Mouse (Mus musculus) MEL-GATA-1-ER (cell line): ENCODE measurements around the gene Mxd4.

Experiments
- DNase-seq: peaks from one replicate; pipeline ENCODE4 v3.0.0-alpha.2; 2012; ENCODE audit warnings: low read depth; ENCODE audit errors: extremely low read depth

Mxd4 gene

DNA sequence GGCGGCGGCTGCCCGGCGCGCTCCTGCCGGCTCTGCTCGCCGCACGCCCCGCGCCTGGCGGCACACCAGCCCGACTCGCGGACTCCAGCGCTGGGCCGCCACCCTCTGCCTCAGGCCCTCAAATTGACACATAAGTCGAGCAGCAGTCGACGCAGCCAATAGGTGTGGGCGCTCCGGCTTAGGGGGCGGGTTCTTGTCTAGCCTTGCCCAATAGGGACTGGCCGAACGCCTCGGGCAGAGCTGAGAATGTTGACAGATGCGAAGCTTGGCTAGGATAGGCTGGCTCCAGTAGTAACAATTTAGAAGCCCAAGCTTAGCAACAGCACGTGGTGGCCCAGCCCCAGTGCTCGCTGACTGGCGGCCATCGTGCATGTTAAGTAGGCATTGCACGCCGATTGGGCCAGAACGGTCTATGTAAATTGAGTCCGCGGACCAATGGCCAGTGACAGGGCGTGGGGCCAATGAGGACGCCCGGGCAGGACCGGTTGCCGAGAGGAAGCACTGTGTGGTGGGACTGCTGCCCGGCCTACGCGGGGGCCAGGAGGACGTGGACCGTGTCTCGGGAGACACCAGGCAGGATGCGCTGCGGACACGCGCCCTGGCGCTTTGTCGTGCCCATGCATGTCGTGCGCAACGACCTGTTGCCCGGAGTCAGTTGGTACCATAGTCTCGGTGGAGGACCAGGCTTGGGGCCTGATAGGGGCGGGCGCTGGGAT lies at the start of gene Mxd4:
Gene Mxd4, minus strand, starts transcription at position 120 of the 716 bp plus-strand sequence.
- DNase-seq: peak; percentile 100

DNA sequence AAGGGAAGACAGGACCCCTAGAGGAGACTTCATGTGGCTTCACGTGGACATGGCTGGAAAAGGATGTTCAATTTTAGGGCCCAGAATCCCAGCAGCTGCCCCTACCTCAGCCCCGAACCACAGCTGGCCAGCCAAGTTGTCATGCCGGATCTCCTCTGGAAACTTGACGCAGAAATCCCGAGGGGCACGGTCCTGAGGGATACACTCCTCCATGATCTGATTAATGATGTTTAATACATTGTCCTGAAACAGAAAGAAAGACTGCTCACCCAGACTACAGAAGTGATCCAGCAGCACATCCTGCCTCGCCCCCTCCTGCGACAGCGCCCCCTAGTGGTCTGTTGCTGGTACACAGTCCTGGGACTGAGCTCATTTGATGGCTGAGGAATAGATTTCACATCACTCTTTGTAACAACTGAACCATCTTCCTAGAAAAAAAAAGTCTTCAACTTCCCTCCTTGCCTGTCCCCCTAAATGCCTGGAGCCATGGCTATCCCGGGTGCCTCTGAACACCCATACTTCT lies 48.4 kb upstream of the Mxd4 start:
- peak; percentile 37 for DNase-seq

DNA sequence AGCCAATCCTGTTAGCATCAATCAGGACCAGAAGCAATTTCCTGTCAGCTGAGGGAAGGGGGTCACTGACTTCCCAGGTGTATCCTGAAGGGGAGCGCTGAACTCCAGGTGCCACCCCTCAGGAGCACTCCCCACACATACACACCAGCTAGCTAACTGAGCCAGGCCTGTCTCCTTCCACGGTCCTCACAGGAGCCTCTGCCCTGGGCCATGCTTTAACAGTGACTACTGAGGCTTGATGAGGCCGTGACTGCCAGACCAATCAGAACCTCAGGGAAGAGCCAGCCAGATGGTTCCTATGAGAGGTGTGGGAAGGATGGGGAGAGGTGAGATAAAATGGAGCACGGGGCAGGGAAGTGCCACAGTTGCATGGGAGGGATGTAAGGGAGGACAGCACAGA lies 47.5 kb upstream of the Mxd4 start:
- DNase-seq: no peak

DNA sequence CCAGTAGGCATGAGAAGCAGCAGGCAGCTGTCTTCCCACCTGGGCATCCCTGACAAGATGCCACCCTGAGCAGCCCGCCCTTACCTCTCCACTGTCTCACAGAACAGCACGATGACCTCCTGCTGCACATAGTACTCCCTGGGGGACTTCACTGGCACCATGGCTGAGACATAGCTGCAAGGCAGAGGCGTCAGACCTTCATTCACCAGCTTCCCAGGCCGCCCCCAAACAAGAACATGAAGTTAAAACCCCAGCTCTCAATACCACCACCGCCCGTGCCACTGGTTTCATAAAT lies 45.6 kb upstream of the Mxd4 start:
- no peak for DNase-seq

DNA sequence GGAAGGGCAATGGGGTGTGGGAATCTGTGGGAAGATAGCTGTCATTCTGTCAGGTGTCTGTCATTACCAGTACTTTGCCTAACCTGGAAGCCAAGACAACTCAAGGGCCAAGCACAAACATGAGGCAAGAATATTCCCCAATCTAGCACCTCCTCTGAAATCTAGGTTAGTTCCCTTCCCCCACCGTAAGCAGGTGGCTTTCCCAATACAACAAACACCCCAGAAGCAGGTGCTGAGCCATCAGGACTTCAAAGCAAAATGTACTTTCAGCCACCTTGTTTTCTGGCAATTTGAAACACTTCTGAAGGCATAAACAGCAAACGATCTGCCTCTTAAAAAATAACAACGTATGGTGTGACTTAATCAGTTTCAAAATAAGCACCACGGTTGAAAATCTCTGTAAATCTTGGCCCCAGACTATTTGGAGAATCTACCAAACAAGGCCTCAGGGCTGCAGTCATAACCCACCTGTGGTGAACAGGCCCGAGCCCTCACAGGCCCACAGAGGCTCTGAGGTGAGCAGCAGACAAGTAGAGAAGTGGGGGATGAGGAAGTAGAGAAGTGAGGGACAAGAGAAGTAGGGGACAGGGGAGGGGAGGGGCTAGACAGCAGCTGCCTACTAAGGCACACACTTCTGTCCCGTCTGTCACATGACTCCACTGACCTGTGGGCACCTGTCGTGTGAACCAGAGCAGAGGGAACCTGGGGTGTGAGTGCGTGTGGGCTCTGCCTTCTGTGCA lies 45.1 kb upstream of the Mxd4 start:
- no peak for DNase-seq

DNA sequence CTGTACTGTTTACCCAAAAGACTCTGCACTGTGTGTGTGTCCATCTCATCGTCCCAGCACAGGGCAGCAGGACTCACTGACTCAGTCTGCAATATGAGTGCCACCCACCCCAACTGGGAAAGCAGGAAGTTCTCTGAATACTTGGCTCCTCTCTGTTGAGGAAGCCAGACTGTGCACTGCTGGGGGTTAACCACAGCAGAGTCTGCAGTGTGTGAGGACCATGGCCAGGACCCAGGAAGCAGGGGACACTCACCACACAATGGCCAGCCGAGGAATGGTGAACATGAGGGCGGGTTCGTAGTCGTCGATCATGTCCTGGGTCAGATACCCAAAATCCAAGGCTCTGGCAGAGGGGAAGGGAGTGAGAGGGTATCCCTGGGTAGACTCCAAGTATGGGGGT lies 44.4 kb upstream of the Mxd4 start:
- DNase-seq: no peak

DNA sequence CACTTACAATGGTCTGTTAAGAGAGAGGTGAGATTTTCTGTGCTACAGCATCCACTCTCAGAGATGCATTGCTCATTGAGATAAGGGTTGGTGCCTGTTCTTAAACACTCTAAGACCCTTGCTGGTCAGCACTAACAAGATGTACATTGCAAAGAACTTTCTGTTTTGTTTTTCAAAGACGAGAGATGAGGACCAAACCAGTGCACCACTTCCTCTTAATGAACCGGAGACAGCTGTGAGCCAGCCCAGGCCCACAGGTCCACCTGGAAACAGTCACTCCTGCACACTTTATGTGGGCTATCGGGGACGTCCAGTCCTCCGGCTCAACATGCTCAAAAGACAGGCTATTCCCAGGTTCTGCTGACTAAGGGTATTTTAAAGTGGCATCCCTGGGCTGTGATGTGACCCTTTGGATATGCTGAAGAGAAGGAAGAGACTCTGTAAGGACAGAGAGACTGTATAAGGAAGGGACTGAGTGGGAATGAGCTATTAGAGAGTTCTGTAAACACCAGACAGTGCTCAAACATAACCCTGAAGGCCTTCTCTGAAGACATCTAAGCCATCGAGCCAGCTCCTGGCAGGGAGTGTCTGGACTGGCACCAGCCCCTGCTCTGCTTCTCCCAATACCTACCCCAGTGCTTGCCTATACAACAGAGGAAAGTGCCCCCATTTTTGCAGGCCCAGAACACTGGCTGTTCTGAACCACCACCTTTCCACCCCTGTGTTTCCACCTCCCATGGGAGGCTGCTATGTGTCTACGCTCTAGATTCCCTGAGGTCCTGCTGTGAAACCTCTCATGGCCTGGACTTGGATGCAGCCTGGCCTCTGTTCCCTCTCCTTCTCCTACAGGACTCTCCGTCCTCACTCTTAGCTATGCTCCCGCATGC lies 43.3 kb upstream of the Mxd4 start:
- DNase-seq: no peak

DNA sequence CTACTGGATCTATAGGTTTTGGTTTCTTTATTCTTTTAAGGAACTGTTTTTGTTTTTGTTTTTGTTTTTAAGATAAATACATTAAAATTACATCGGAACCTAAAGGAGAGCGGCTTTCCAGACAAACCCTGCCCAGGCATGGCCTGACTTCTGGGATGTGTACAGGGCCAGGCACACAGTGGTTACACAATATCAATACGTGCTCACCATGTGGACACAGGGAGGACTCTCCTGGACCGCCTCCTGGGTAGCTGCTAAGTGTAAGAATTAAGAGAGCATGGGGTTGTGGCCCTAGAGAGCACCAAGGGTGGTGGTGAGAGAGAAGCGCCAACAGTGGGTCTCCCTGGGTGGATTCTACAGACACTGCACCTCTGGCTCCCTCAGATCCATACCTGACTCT lies 42.0 kb upstream of the Mxd4 start:
- no peak for DNase-seq

DNA sequence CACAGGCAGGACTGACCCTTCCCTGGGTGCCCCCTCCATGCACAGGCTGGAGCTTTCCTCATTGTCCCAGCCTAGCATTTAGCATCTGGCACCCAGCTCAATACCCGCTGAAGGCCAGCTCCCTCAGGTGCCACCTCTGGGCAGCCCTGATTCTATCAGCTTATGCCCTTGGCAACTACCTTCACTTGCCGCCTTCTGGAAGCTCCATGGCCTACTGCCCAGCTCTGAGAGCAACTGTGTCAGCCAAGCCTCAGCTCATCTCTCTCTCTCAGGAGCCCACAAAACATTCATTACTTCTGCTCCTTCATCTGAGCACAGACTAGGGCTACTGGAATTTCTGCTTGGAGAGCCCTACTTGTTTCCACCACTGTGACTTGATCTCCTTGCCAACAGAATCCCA lies 38.0 kb upstream of the Mxd4 start:
- DNase-seq: no peak

DNA sequence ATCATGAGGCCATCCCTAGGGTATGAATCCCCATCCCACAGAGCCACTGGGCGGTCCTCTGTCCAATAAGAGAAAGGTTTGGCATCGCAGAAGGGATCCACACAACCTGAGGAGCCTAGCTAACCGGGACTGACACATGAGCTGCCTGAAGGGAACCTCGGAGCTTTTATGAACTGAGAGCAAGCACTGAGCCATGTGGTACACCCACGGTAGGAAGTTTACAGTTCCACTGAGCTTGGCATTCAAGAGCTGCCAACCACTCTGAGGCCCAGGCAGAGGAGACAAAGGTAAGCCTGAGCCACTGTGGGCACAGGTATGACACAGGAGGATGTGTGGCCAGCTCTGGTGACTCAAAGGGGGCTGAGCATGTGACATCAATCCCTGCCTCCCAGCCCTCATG lies 37.0 kb upstream of the Mxd4 start:
- DNase-seq: no peak

DNA sequence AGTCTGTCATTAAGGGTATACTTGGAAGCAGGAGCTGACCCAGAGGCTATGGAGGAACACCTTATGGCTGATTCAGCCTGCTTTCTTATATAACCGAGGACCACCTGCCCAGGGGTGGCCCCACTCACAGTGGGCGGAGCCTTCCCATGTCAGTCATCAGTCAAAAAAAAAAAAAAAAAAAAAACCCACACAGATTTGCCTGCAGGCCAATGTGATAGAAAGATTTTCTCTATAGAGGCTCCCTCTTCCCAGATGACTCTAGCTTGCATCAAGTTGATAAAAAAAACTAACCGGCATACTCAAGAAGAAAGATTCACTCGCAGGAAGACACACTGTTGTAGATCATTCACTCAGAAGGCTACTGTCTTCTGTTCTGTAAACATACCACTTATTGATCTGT lies 32.5 kb upstream of the Mxd4 start:
- no peak for DNase-seq

DNA sequence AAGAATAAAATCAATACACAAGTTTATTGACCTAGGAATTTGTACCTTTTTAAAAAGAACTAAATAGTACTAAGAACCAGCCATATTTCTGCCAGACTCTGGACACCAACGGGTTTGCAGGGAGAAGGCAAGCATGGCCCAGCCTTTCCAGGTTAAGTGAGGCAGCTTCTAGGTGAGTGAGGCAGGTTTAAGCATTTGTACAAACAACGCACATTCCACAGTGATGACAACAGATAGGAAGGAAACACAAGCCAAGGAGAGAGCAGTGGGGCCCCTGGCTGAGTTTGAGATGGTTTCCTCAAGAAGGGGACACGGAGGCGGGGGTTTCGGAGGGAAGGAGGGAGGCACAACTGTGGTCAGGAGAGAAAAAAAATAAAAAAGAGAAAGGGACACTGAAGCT lies 31.2 kb upstream of the Mxd4 start:
- no peak for DNase-seq

DNA sequence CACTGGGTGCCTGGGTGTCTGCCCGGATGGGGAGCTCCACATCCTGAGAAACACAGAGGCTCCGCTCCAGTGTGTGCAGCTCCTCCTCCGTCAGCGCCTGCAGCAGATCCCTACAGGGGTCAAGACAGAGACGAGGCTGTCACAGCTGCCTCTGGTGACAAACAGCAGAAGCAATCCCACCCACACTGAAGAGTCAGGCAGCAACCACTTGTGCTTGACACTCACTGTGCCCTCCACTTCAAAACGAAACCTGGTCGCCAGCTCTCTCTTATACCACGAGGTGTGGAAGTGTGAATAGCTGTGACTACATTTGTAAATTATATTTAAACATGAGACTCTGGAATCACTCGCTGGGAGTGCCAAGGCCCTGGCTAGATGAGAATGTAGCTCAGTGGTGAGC lies 30.2 kb upstream of the Mxd4 start:
- no peak for DNase-seq

DNA sequence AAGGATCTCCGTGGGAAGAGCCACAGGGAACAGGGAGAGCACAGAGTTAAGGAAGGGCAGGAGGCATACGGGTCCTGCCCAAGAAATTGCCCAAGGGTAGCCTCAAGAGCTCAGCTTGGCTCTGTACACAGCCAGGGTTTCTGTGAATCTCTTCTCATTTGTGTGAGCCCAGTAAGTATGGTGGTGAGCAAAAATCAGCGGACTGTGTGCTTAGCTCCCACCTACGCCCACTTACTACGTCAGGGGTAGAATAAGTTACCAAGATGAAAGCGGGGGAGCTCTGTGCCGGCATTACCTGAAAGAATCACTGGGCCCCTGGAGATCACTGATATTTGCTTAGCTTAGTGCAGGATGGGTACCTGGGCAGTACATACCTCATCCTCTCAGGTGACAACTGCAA lies 28.5 kb upstream of the Mxd4 start:
- no peak for DNase-seq

DNA sequence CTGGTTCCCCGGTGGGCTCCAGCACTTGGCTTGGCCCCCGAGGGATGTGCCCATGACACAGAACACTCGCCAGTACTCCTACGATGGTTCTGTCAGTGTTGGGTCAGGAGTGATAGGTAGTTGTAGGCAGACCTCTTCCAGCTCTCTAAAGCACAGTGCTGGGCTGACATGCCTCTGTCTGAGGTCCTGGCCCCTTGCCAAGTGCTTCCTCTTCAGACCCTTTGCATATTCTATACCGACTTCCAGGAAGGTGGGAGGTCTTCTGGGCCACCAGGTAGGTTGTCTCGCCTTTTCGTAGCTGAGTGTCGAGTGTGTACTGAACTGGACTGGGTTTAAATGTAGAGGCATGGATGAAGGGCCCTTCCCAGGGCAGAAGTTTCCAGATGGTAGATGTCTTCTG lies 26.1 kb upstream of the Mxd4 start:
- no peak for DNase-seq

DNA sequence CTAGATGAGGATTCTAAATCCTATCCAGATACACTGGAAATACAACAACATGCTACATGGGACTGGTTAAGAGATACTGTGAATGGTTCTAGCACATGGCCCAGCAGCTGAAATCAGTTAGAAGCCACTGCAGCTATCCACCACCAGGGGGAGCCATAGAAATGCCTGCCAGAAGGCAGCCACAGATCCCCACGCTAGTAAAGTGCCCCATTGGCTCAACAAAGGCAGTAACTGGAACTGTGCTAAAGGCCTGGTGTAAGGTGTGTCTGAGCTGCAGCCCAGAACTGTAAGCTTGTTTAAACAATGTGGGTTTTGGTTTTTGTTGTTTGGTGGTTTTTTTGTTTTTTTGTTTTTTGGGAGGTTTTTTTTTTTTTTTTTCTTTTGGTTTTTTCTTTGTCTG lies 22.8 kb upstream of the Mxd4 start:
- DNase-seq: peak; percentile 74

DNA sequence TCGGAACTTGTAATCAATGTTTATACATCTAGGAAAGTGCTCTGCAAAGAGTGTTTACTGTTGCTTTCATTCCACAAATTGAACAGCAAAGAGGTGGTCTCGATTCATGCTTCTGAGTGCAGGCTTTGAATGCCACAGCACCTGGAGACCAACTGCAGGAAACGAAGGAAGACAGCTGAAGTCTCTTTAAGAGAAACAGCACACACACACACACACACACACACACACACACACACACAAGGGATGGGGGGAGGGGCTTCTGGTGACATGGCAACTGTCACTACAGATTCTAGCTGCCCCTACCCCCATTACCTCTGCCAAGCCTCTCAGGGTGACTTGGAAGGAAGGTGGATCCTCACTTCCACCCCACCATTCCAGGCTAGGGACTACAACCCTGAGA lies 20.0 kb upstream of the Mxd4 start:
- no peak for DNase-seq

DNA sequence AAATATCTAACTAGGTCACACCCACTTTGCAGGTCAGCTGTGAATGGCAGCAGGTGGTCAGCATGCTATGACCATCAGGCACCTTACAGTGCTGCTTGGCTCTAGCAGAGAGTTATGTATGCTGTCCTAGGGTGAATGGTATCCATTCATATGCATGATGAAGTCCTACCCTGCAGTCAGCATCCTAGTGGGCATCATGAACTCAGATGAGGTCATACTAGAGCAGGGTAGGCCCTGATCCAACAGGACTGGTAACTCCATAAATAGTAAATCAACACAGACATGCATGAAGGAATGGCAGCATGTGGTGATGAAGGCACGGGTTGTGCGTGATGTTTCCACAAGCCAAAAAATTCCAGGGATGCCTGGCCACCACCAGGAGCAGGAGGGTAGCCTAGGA lies 18.3 kb upstream of the Mxd4 start:
- DNase-seq: no peak

DNA sequence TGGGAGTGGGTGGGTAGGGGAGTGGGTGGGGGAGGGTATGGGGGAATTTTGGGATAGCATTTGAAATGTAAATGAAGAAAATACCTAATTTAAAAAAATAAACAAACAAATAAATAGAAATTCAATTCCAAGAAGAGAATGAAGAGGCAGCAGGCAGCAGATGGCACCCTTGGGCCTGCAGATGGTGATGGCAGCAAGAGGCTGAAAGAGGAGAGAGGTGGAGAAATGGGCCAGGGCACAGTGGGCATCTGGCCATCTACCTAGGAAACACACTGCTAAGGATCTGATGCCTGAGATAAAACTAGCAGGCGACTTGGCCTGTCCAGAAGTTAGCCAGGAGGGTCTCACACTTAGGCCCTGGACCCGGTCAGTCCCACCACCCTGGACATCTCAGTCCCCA lies 17.4 kb upstream of the Mxd4 start:
- no peak for DNase-seq

DNA sequence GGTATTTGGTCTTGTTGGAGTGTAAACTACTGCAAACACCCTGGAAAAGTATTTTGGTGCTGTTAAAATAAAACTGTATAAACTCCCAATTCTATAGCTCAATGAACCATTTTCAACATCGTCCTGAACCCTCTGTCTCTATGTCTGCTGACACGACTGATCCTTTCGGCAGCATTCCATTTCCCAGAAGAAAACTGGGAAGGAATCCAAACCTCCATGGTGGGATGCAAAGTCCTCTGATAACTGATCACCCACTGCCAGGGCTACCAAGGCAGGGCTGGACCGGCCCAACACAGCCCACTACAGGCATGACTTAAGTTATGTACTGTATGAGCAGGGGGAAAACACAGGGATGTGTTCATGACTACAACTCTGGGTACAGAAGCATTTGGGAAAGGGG lies 14.5 kb upstream of the Mxd4 start:
- DNase-seq: no peak

DNA sequence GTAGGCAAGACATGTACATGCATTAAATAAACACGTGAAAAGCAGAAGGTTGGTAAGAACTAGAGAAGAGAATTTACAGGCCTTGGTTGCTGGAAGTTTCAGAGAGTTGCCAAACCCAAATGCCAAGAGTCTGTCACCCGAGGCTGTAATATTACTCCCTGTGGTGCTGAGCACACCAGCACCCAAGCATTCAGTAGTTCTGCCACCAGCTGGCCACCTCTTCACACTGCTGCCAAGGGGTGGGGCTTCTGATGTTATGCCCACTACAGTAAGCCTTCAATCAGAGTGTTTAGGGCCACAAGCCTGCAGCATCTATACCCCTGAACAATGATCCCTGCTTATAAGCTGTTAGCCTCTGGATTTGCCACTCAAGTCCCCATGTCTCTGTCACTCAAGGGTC lies 13.9 kb upstream of the Mxd4 start:
- no peak for DNase-seq

DNA sequence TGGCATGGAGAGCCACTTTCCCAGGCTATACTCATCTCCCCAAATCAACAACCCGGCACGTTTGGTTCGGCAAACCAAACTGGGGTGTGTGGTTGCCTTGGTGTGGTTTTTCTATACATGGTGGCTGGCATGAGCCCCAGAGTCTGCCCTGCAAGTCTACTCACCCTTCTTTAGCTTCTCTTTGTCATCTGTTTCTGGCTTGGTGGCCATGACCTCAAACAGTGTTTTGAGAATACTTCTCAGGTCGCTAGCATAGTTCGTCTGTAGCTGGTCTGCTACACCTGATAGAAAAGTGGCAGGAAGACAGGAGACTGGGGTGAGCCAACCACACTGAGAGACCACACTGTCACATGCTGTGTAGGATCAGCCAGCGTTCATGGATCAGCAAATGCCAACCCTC lies 11.1 kb upstream of the Mxd4 start:
- no peak for DNase-seq
